Mouse (Mus musculus) liver, postnatal 0 days (tissue): ENCODE results near the gene Tigar.

Source experiments
- CTCF ChIP-seq: sonication (generic); IDR thresholded peaks from 2 replicates; pipeline ENCODE4 v1.5.1; 2016; ENCODE audit warnings: antibody characterized with exemption, low read depth
- EP300 ChIP-seq: IDR thresholded peaks from 2 replicates; pipeline ENCODE4 v1.6.1; 2016; ENCODE audit warnings: antibody characterized with exemption, low read depth, mild to moderate bottlenecking

GRCm38 (mm10) chr6:127148526-127149302, 39.4 kb upstream of the Tigar start:
- TF ChIP-seq CTCF (no peak), EP300 (no peak)
